Mouse (Mus musculus) midbrain, embryonic 10.5 days (tissue): Measurements from ENCODE around the gene Fnip1. TPM values are rescaled to one million over a fixed set of nuclear protein-coding genes. Genes with fewer than 3 reads are reported as not detected.
"Not testable (repeated sequence)": the region's sequence is repeated elsewhere in the genome, so short reads cannot be mapped to it uniquely, and the experiment has no call there.

ENCODE experiments used
- DNase-seq: peaks from one replicate; pipeline ENCODE4 v3.0.0-alpha.2; 2017; ENCODE audit warnings: low spot score
- H3K27ac ChIP-seq: fragments of 300-500 bp; sonication (generic); replicated peaks from 2 replicates; pipeline ENCODE4 v1.5.1; 2016; ENCODE audit warnings: mild to moderate bottlenecking
- H3K27me3 ChIP-seq: fragments of 300-500 bp; sonication (generic); 2 replicates; pipeline ENCODE4 v1.6.1; 2016; ENCODE audit warnings: low read depth, mild to moderate bottlenecking; ENCODE audit not compliant: poor library complexity, severe bottlenecking
- H3K36me3 ChIP-seq: fragments of 300-500 bp; sonication (generic); 2 replicates; pipeline ENCODE4 v1.6.1; 2016; ENCODE audit warnings: mild to moderate bottlenecking, moderate library complexity
- H3K4me1 ChIP-seq: fragments of 300-500 bp; sonication (generic); 2 replicates; pipeline ENCODE4 v1.6.1; 2016
- H3K4me3 ChIP-seq: fragments of 300-500 bp; sonication (generic); 2 replicates; pipeline ENCODE4 v1.5.1; 2016; ENCODE audit warnings: mild to moderate bottlenecking, moderate library complexity
- H3K9me3 ChIP-seq: fragments of 300-500 bp; sonication (generic); replicated peaks from 2 replicates; pipeline ENCODE4 v1.6.1; 2016; ENCODE audit warnings: mild to moderate bottlenecking
- WGBS: fragments of 180-500 bp; shearing (Covaris S2); methylation state at CpG from one replicate; pipeline ENCODE4 v1.1.7; 2016; 5-methylcytosine and 5-hydroxymethylcytosine counted together
- polyA plus RNA-seq: library from polyadenylated mRNA; unstranded; fragments of >200 nt; fragmentation: Nextera tagmentation; extraction: Ambion mirVana; gene quantifications from 2 replicates; pipeline ENCODE4 v1.2.1, GENCODE M21; 2016

Fnip1 gene
- polyA plus RNA-seq, result 8.7 and 9.4 TPM in 2 replicates

DNA sequence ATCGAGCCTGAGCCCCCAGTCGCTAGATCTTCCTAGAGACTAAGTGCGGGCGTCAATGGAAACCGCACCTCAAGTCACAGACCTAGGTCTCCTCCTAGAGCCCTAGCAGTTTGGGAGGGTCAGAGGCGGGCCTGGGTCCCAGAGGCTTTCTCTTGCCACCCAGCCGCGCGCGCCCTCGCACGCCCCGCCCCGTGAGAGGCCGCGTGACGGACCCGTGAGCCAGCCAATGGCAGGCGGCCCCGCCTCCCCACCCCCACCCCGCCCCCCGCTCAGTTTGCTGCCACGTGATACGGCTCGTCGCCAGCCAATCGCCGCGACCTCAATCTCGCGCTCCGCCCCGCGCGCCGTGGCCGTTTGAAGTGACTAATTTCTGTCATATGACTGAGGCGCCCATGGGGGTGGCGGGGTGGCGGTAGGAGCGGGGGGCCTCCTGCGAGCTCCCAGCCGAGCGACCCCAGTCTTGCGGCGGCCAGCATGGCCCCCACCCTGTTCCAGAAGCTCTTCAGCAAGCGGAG is at the start of gene Fnip1:
Fnip1 (plus strand) TSS at position 377 of the 515 bp plus-strand sequence.
- WGBS, result under 1% methylated on average over 47 of the region's 47 CpGs
- Histone ChIP-seq H3K4me1 (peaks cover 24% of the 10 kb centered on the region), H3K27ac (peak within 1 kb of the TSS; percentile 96), H3K9me3 (no peaks in the 10 kb centered on the region), H3K27me3 (no peaks in the 10 kb centered on the region), H3K4me3 (peak within 1 kb of the TSS; percentile 95), H3K36me3 (no peaks in the 10 kb centered on the region)
- DNase-seq, result peak; percentile 96

DNA sequence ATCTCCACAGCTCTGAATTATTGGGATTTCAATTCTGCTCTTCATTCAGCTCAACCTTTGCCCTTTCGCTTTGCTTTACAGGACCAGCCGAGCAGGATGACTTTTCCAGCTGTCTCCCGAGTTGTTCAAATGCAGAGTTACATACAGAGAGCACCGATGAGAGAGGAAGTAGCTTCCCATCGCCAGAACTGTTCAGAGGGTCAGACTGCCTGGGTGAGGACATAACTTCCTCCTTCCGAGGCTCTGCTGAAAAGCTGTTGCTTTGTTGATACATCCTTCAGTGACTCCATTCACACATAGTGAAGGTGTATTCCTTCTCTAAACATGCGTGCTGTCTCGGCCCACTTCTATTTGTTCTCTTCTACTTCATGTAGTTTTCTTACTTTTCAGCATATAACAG is 47.6 kb upstream of the Fnip1 start:
- Histone ChIP-seq H3K36me3 (no peaks in the 10 kb centered on the region), H3K4me1 (no peaks in the 10 kb centered on the region), H3K27ac (no peak overlapping the region), H3K27me3 (no peaks in the 10 kb centered on the region), H3K4me3 (no peak overlapping the region), H3K9me3 (no peaks in the 10 kb centered on the region)
- 83% methylated on average over 8 of the region's 8 CpGs for WGBS
- no peak for DNase-seq

DNA sequence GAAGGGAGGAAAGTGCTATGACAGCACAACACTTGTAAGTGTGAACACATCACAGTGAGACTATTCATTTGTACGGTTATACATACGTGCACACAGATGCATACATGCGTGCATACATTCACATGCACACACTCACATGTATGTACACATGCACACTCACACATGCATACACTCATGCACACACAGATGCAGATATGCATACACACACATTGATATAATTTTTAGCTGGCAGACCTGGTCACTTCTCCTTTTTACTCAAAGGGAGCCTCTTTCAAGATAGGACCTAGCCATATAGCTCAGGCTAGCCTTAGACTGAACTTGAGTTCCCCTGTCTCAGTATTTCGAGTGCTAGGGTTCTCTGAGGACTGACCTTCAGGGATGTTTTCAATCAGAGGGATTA is 46.7 kb upstream of the Fnip1 start:
- Histone ChIP-seq H3K36me3 (no peaks in the 10 kb centered on the region), H3K27ac (no peak overlapping the region), H3K4me1 (no peaks in the 10 kb centered on the region), H3K27me3 (no peaks in the 10 kb centered on the region), H3K4me3 (no peak overlapping the region), H3K9me3 (no peaks in the 10 kb centered on the region)
- DNase-seq, result no peak
- WGBS, result 87% methylated on average over 4 of the region's 4 CpGs

DNA sequence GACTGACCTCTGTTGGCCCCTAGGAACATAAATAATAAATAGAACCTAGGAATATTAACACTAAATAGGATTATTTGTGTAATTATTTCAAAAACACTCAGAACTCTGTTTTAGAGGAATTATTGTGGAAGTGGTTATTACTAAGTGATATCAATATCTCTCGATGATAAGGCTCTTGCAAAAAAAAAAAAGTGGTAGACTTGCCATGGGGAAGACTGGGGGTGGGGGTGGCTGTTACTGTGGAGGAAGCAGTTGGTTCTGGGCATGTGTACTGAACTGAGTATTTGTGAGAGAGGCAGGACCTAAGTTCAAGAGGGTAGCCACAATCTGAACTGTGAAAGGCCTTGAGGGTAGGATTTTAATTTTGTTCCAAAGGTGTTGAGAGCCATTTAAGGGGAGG is 41.3 kb upstream of the Fnip1 start:
- Histone ChIP-seq H3K36me3 (no peaks in the 10 kb centered on the region), H3K27ac (no peak overlapping the region), H3K27me3 (no peaks in the 10 kb centered on the region), H3K4me1 (no peaks in the 10 kb centered on the region), H3K4me3 (no peak overlapping the region), H3K9me3 (no peaks in the 10 kb centered on the region)
- DNase-seq, result no peak
- 88% methylated on average over 1 of the region's 1 CpGs for WGBS

DNA sequence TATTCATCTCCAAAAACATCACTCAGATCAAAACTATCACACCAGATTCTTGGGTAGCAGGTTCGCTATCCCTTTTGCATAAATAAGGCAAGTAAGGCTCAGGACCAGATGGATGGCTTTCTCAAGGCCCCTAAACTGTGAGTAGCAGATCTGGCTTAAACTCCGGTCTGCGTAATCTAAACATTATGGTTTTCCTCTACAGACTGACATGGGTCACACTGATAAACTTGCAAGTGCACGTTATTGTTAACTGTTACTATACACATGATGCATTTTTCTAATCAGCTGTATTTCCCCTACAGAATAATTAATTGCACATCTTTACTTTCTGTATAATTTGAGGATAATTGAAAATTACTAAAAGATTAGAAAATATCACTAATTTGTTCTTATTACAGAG is 39.9 kb upstream of the Fnip1 start:
- H3K4me1 ChIP-seq, result no peaks in the 10 kb centered on the region
- H3K36me3 ChIP-seq, result no peaks in the 10 kb centered on the region
- H3K27ac ChIP-seq, result no peak overlapping the region
- H3K27me3 ChIP-seq, result no peaks in the 10 kb centered on the region
- WGBS, result 92% methylated on average over 4 of the region's 4 CpGs
- no peaks in the 10 kb centered on the region for H3K9me3 ChIP-seq
- no peak for DNase-seq
- H3K4me3 ChIP-seq, result no peak overlapping the region

DNA sequence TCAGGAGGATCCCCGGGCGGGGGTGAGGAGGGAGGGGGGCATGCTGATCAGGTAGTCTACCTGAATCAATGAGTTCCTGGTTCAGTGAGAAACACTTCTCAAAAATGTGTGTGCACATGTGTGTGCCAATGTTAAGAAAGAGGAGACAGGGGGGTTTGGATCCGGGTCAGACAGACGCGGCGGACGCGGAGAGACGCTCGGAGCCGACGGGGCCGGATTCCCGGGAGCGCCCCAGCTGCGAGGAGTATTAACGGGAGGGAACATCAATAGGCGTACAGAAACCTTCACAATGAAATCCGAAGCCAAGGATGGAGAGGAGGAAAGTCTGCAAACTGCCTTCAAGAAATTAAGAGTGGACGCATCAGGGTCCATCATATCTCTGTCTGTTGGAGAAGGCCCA is 37.2 kb upstream of the Fnip1 start:
- H3K36me3 ChIP-seq, H3K4me1 ChIP-seq, H3K27me3 ChIP-seq, H3K27ac ChIP-seq, H3K9me3 ChIP-seq, H3K4me3 ChIP-seq, DNase-seq: not testable (repeated sequence)
- 94% methylated on average over 20 of the region's 20 CpGs for WGBS

DNA sequence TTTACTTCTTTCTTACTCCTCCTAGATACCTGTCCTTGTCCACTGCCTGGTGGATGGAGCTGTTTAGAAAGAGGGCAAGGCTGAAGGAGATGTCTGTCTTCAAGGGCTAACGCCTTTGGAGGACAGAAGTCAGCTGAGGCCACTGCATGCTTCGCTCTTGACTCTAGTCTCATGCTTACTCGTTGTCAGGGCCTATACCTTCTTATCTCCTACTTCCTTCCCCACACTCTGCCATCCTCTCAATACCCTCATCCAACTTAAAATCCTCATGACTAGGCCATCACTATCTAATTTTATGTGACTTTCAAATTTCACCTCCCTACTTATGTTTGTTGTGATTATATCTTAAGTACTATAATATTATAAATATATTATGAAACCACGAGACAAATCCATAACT is 33.1 kb upstream of the Fnip1 start:
- Histone ChIP-seq H3K4me3 (no peak overlapping the region), H3K27ac (no peak overlapping the region), H3K4me1 (no peaks in the 10 kb centered on the region), H3K36me3 (no peaks in the 10 kb centered on the region), H3K9me3 (no peaks in the 10 kb centered on the region), H3K27me3 (no peaks in the 10 kb centered on the region)
- no peak for DNase-seq
- WGBS, result 82% methylated on average over 4 of the region's 4 CpGs

DNA sequence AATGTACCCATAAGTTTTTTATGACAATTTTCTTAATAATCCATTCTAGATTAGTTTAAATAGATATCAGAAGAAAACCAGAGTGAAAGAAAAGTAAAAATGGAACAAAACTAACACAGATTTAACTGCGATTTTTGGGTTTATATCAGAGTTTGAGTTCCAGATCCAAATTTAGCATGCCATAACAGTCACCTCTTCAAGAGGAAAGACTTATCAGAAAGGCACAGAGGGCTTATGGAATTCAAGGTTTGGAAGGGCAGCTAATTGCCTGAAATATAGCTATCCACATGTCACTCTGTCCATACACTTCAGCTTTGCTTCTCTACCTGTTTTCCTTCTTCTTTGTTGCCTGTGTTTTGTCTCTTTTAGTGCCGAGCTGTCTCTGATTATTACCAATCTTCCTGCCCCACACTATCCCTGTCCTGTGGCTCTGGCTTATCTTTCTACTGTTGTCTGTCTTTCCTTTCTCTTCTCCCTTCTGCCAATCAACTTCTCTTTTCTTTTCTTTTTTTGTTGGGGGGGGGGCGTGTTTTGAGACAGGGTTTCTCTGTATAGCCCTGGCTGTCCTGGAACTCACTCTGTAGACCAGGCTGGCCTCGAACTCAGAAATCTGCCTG is 31.0 kb upstream of the Fnip1 start:
- H3K9me3 ChIP-seq, result no peaks in the 10 kb centered on the region
- H3K27ac ChIP-seq, result no peak overlapping the region
- no peak overlapping the region for H3K4me3 ChIP-seq
- H3K27me3 ChIP-seq, result no peaks in the 10 kb centered on the region
- no peaks in the 10 kb centered on the region for H3K4me1 ChIP-seq
- DNase-seq, result no peak
- no peaks in the 10 kb centered on the region for H3K36me3 ChIP-seq
- WGBS, result 83% methylated on average over 4 of the region's 4 CpGs

DNA sequence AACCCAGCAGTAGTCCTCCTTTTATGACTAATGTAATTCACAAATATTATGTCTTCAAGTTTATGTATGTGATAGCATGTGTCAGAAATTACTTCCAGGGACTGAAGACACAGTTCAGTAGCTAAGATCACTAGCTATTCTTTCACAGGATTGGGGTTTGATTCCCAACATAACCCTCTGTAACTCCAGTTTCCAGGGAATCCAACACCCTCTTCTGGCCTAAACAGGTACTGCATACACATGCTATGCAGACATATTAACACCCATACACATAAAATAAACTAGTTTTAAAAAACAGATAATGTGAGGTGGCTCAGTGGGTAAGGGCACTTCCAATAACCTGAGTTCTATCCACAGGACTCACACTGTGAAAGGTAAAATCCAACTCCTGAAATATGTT is 27.4 kb upstream of the Fnip1 start:
- Histone ChIP-seq H3K4me1 (peaks cover 5% of the 10 kb centered on the region; the same call in 1 of the 2 replicates), H3K4me3 (no peak overlapping the region), H3K36me3 (no peaks in the 10 kb centered on the region), H3K27ac (no peak overlapping the region), H3K9me3 (no peaks in the 10 kb centered on the region), H3K27me3 (no peaks in the 10 kb centered on the region)
- DNase-seq, result no peak

DNA sequence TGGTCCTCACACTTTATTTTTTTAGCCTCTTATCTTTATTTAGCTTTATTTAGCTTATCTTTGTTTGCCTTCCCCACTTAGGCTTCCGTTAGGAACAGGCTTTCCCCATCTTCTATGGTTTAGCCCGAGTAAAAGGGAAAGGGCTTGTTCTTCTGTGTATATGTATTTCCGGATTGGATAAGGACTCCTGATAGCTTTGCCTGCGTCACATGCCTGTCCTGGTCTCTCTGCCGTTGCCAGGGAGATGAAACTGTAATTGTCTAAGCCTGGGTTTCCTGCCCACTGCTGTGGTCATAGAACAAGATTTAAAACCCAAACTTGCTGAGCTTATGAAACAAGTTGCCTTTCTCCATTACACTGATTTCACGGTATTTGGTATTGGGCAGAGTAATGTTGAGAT is 25.0 kb upstream of the Fnip1 start:
- Histone ChIP-seq H3K36me3 (no peaks in the 10 kb centered on the region), H3K9me3 (no peaks in the 10 kb centered on the region), H3K27me3 (no peaks in the 10 kb centered on the region), H3K4me3 (no peak overlapping the region), H3K4me1 (peaks cover 5% of the 10 kb centered on the region; the same call in 1 of the 2 replicates), H3K27ac (no peak overlapping the region)
- no peak for DNase-seq
- WGBS, result 67% methylated on average over 6 of the region's 6 CpGs

DNA sequence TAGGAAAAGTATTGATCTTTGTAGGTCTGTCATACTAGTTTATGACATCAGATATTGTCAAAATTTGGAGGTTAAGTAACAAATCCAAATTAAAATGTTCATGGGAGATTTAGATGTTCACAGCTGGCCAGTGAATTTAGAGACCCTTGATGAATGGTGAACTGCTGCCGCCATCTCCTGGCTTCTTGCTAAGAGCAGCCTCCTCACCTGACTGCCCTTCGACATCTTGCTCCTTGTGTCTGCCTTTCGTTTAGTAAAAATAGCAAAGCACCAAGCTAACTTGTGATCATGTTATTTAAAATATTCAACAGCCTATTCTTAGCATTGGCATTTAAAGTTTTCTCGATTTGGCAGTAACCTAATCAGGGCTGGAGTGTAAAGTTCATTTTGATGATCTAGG is 15.0 kb upstream of the Fnip1 start:
- no peaks in the 10 kb centered on the region for H3K27me3 ChIP-seq
- DNase-seq, result no peak
- no peaks in the 10 kb centered on the region for H3K36me3 ChIP-seq
- H3K27ac ChIP-seq, result no peak overlapping the region
- H3K4me3 ChIP-seq, result no peak overlapping the region
- H3K9me3 ChIP-seq, result no peaks in the 10 kb centered on the region
- 85% methylated on average over 4 of the region's 4 CpGs for WGBS
- no peaks in the 10 kb centered on the region for H3K4me1 ChIP-seq

DNA sequence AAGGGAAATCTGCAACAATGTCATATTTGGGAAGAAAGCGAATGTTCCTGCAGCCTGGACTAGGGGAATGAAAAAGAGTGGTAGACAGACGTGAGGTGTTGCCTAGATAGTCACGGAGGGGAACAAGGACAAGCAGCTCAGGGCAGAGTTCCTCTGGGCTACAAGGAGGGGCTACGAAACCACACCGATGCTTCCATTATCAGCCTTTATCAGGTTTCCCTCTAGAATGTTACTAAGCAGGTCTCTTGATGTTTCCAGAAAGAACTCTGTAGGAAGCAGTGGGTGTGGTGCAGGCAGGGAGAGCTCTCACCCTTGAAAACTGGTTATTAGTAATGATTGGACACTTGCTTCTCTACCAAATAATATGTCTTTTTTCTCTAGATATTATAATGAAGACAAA is 11.7 kb upstream of the Fnip1 start:
- Histone ChIP-seq H3K36me3 (no peaks in the 10 kb centered on the region), H3K27ac (no peak overlapping the region), H3K9me3 (no peaks in the 10 kb centered on the region), H3K4me3 (no peak overlapping the region), H3K27me3 (no peaks in the 10 kb centered on the region), H3K4me1 (no peaks in the 10 kb centered on the region)
- DNase-seq, result no peak
- WGBS, result 81% methylated on average over 5 of the region's 5 CpGs

DNA sequence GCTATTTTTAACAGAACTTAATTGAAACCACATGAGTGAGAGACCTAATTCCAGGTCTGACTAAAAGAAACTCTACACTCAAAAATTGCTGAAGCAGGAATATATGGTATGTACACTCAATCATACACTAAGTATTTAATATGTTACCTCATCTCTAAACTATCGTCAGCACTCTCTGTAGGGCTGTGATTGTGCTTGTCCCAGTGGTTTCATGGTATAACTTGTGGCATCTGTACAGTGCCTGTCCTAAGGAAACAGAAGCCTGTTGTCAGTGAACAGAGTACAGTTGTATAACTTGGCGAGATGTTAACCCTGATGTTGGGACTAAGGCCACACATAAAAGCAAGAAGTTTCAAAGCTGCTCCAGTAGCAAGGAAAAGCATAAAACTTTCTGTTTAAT is 10.9 kb upstream of the Fnip1 start:
- Histone ChIP-seq H3K4me3 (no peak overlapping the region), H3K36me3 (no peaks in the 10 kb centered on the region), H3K4me1 (peaks cover 3% of the 10 kb centered on the region; the same call in 1 of the 2 replicates), H3K27ac (no peak overlapping the region), H3K27me3 (no peaks in the 10 kb centered on the region), H3K9me3 (no peaks in the 10 kb centered on the region)
- DNase-seq, result no peak
- WGBS, result 87% methylated on average over 2 of the region's 2 CpGs
